Mouse (Mus musculus): ENCODE measurements around the gene Hoxc13. TPM values are rescaled to one million over a fixed set of nuclear protein-coding genes. Genes with fewer than 3 reads are reported as not detected.

Gene Hoxc13
- polyA plus RNA-seq, 1 experiment: not detected

DNA sequence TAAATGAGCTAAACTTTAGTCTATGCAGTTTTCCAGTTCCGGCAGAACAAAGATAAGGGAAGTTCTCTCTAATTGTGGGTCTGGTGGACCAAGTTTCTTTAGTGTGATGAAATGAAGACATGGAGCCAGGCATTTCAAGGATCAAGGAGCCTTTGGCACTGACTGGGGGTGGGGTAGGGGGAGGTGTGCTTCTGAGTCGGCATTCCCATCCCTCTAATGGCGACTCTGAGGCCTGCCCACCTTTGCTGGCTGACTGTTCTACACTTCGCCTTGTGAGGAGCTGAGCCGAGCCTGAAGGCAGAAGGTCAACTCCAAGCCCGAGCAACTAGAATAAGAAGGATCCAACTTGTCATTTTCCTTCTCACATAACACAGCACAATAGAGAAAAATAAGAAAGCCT lies 40.8 kb downstream of the Hoxc13 start:
- TF ChIP-seq POLR2A (IDR thresholded peaks at IDR 0.05; ENCODE audit: extremely low read depth, insufficient read depth, low read length): no peak
- no peak for TF ChIP-seq CTCF (IDR thresholded peaks at IDR 0.05; ENCODE audit: extremely low read depth, insufficient read depth, low read length)
- H3K27ac ChIP-seq (ENCODE audit: insufficient read depth, low read length): no peak overlapping the region
- H3K4me3 ChIP-seq (ENCODE audit: insufficient read depth, low read length): no peak overlapping the region
- no peaks in the 10 kb centered on the region for H3K4me1 ChIP-seq (ENCODE audit: control insufficient read depth, insufficient read depth, low read length)

DNA sequence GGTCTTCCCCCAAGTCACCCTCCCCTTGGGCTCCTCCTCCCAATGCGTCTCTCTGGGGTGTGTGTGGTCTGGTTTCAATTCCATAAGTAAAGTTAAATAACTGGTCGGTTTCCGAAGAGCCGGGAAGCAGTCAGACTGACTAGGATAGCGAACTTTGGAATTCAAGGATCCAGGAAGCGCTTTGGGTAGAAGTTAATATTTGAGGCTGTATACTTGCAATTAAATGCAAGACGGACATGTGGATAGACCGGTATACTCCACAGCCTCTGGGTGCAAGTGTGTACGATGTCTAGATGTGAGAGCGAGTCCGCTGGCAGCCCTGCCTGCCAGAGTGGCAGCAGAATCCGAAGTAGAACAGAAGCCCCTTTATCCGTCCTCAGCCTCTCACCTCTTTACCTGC lies 41.6 kb downstream of the Hoxc13 start:
- H3K4me1 ChIP-seq (ENCODE audit: control insufficient read depth, insufficient read depth, low read length): no peaks in the 10 kb centered on the region
- no peak for TF ChIP-seq POLR2A (IDR thresholded peaks at IDR 0.05; ENCODE audit: extremely low read depth, insufficient read depth, low read length)
- no peak for TF ChIP-seq CTCF (IDR thresholded peaks at IDR 0.05; ENCODE audit: extremely low read depth, insufficient read depth, low read length)

GRCm38 (mm10) chr15:102963259-102963658 lies 42.4 kb downstream of the Hoxc13 start:
- no peak for TF ChIP-seq CTCF (IDR thresholded peaks at IDR 0.05; ENCODE audit: extremely low read depth, insufficient read depth, low read length)
- TF ChIP-seq POLR2A (IDR thresholded peaks at IDR 0.05; ENCODE audit: extremely low read depth, insufficient read depth, low read length): no peak

More for the DNA sequence above, 41.6 kb downstream of the Hoxc13 start:
- no peak overlapping the region for H3K4me3 ChIP-seq (ENCODE audit: insufficient read depth, low read length)
- H3K27ac ChIP-seq (ENCODE audit: insufficient read depth, low read length): no peak overlapping the region

GRCm38 (mm10) chr15:102963671-102964640 lies 43.1 kb downstream of the Hoxc13 start:
- H3K4me3 ChIP-seq (ENCODE audit: insufficient read depth, low read length): no peak overlapping the region
- no peak for TF ChIP-seq CTCF (IDR thresholded peaks at IDR 0.05; ENCODE audit: extremely low read depth, insufficient read depth, low read length)
- no peak for TF ChIP-seq POLR2A (IDR thresholded peaks at IDR 0.05; ENCODE audit: extremely low read depth, insufficient read depth, low read length)

More at GRCm38 (mm10) chr15:102963259-102963658, 42.4 kb downstream of the Hoxc13 start:
- Histone ChIP-seq H3K4me3 (ENCODE audit: insufficient read depth, low read length) (no peak overlapping the region), H3K27ac (ENCODE audit: insufficient read depth, low read length) (no peak overlapping the region), H3K4me1 (ENCODE audit: control insufficient read depth, insufficient read depth, low read length) (no peaks in the 10 kb centered on the region)

DNA sequence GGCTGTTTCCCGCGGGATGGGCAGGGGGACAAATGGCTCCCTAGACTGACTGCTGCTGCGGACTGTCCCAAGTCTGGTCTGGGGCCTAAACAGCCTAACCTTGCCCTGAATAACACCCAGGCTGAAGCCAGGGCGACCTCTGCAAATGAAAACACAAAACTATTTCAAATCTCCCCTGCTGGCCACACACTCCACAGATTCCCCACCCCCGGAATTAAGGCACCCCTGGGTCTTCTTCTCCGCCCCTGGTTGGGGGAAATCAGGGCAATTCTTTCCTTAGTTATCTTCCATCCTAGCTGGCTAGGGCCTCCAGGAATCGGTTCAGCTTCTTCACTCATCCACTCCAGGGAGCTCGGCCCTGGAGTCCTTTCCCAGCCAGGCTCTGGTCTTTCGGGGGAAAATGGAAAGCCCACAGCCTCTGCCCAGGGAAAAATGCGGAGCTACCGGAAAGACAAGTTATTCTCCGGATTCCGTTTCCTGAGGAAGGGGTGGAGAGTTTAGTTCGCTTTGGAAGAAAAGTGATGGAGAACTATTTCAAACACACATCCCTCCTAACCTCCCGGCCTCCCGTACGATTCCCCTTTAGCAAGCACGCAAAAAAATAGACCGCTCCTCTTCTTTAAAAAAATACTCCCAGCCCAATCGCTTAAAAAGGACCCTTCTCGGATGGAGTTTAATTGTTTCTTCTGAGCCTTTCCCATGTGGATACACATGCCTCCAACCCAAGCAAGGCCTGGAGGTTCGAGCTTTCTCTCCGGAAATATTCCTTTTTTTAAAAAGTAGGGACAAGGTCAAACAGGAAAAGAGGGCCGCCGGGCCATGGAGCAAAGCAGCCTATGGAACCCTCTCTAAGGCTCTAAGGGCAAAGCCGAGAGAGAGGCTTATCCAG lies 44.3 kb downstream of the Hoxc13 start:
- TF ChIP-seq CTCF (IDR thresholded peaks at IDR 0.05; ENCODE audit: extremely low read depth, insufficient read depth, low read length) (no peak), POLR2A (IDR thresholded peaks at IDR 0.05; ENCODE audit: extremely low read depth, insufficient read depth, low read length) (no peak)

More at GRCm38 (mm10) chr15:102963671-102964640, 43.1 kb downstream of the Hoxc13 start:
- H3K4me1 ChIP-seq (ENCODE audit: control insufficient read depth, insufficient read depth, low read length): no peaks in the 10 kb centered on the region
- no peak overlapping the region for H3K27ac ChIP-seq (ENCODE audit: insufficient read depth, low read length)

GRCm38 (mm10) chr15:102965892-102966775 lies 45.2 kb downstream of the Hoxc13 start:
- no peak overlapping the region for H3K4me3 ChIP-seq (ENCODE audit: insufficient read depth, low read length)
- H3K4me1 ChIP-seq (ENCODE audit: control insufficient read depth, insufficient read depth, low read length): no peaks in the 10 kb centered on the region
- TF ChIP-seq CTCF (IDR thresholded peaks at IDR 0.05; ENCODE audit: extremely low read depth, insufficient read depth, low read length): no peak
- TF ChIP-seq POLR2A (IDR thresholded peaks at IDR 0.05; ENCODE audit: extremely low read depth, insufficient read depth, low read length): no peak
- no peak overlapping the region for H3K27ac ChIP-seq (ENCODE audit: insufficient read depth, low read length)

More for the DNA sequence above, 44.3 kb downstream of the Hoxc13 start:
- Histone ChIP-seq H3K4me1 (ENCODE audit: control insufficient read depth, insufficient read depth, low read length) (no peaks in the 10 kb centered on the region), H3K4me3 (ENCODE audit: insufficient read depth, low read length) (no peak overlapping the region), H3K27ac (ENCODE audit: insufficient read depth, low read length) (no peak overlapping the region)

DNA sequence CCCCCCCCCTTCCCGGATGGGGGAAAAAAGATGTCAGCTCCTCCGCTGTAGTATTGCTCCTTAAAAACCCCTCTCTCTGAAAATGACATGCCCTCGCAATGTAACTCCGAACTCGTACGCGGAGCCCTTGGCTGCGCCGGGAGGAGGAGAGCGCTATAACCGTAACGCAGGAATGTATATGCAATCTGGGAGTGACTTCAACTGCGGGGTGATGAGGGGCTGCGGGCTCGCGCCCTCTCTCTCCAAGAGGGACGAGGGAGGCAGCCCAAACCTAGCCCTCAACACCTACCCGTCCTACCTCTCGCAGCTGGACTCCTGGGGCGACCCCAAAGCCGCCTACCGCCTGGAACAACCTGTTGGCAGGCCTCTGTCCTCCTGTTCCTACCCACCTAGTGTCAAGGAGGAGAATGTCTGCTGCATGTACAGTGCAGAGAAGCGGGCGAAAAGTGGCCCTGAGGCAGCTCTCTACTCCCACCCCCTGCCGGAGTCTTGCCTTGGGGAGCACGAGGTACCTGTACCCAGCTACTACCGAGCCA lies 45.9 kb downstream of the Hoxc13 start, which contains the start of gene Hoxc10:
Gene Hoxc10, plus strand, starts transcription at position 21 of the 536 bp plus-strand sequence.
- H3K27ac ChIP-seq (ENCODE audit: insufficient read depth, low read length): no peak within 1 kb of the TSS
- no peaks in the 10 kb centered on the region for H3K4me1 ChIP-seq (ENCODE audit: control insufficient read depth, insufficient read depth, low read length)
- TF ChIP-seq CTCF (IDR thresholded peaks at IDR 0.05; ENCODE audit: extremely low read depth, insufficient read depth, low read length) (no peak), POLR2A (IDR thresholded peaks at IDR 0.05; ENCODE audit: extremely low read depth, insufficient read depth, low read length) (no peak)
- no peak within 1 kb of the TSS for H3K4me3 ChIP-seq (ENCODE audit: insufficient read depth, low read length)

GRCm38 (mm10) chr15:102967312-102967510 lies 46.3 kb downstream of the Hoxc13 start, which contains the start of gene Hoxc5:
Gene Hoxc5, plus strand, starts transcription at chr15:102967443.
- Histone ChIP-seq H3K4me1 (ENCODE audit: control insufficient read depth, insufficient read depth, low read length) (no peaks in the 10 kb centered on the region), H3K4me3 (ENCODE audit: insufficient read depth, low read length) (no peak within 1 kb of the TSS), H3K27ac (ENCODE audit: insufficient read depth, low read length) (no peak within 1 kb of the TSS)
- TF ChIP-seq CTCF (IDR thresholded peaks at IDR 0.05; ENCODE audit: extremely low read depth, insufficient read depth, low read length) (no peak), POLR2A (IDR thresholded peaks at IDR 0.05; ENCODE audit: extremely low read depth, insufficient read depth, low read length) (no peak)
